ENCODE assay signal across 8 mouse cellular contexts in genomic region chr16:91485841-91486240, GRCm38 (mm10). TPM values are rescaled to one million over a fixed set of nuclear protein-coding genes. Genes with fewer than 3 reads are reported as not detected.
DNase-seq lines count a peak whose midpoint lies in the region; ATAC-seq and TF ChIP-seq lines count a peak whose summit lies in the region.

No protein-coding gene starts in this region.

- no peaks in the 10 kb centered on the region for H3K9me3 ChIP-seq in heart, embryonic 11.5 days (replicated peaks; ENCODE audit: control insufficient read depth, low read length)
- H3K9me3 ChIP-seq in ES-Bruce4 (replicated peaks; ENCODE audit: control insufficient read depth, insufficient read depth, low read length, poor library complexity, severe bottlenecking) = no peaks in the 10 kb centered on the region
- H3K9me3 ChIP-seq in hindbrain, embryonic 10.5 days = no peaks in the 10 kb centered on the region
- no peaks in the 10 kb centered on the region for H3K9me3 ChIP-seq in midbrain, embryonic 13.5 days

- H3K27me3 ChIP-seq in heart, embryonic 11.5 days (ENCODE audit: control insufficient read depth, insufficient read depth, low read length) = no peaks in the 10 kb centered on the region
- H3K27me3 ChIP-seq in ES-Bruce4 (ENCODE audit: control insufficient read depth, insufficient read depth, low read length, poor library complexity, severe bottlenecking) = no peaks in the 10 kb centered on the region
- H3K27me3 ChIP-seq in hindbrain, embryonic 10.5 days (ENCODE audit: insufficient read depth, poor library complexity, severe bottlenecking) = no peaks in the 10 kb centered on the region
- no peaks in the 10 kb centered on the region for H3K27me3 ChIP-seq in midbrain, embryonic 13.5 days

- TF ChIP-seq EP300 in ES-Bruce4 (IDR thresholded peaks at IDR 0.05; ENCODE audit: insufficient read depth, low read depth, low read length) = no peak

- no peak for TF ChIP-seq POLR2A in ES-Bruce4 (IDR thresholded peaks at IDR 0.05; ENCODE audit: insufficient read depth, low read length)

- no peak for DNase-seq in heart, postnatal 25 days (ENCODE audit: low spot score)
- no peak for DNase-seq in hindbrain, embryonic 10.5 days (ENCODE audit: low spot score)
- DNase-seq in ovary, postnatal 36 days (ENCODE audit: low spot score) = no peak
- DNase-seq in right cerebral cortex, postnatal 10 days (ENCODE audit: low spot score in 2 of 2) = no peak
- no peak for DNase-seq in kidney, adult 9 months

- WGBS in heart, embryonic 11.5 days (ENCODE audit: insufficient replicate concordance) = 33% methylated on average over 5 of the region's 5 CpGs
- WGBS in hindbrain, embryonic 10.5 days = 38% methylated on average over 5 of the region's 5 CpGs
- WGBS in midbrain, embryonic 13.5 days = 28% methylated on average over 5 of the region's 5 CpGs

- no peak for TF ChIP-seq CTCF in ES-Bruce4 (IDR thresholded peaks at IDR 0.05; ENCODE audit: low read depth, low read length)

- ATAC-seq in heart, embryonic 11.5 days (replicated peaks; ENCODE audit: insufficient number of reproducible peaks, low FRiP score, low TSS enrichment) = no peak
- no peak for ATAC-seq in midbrain, embryonic 13.5 days

- H3K4me1 ChIP-seq in heart, embryonic 11.5 days (ENCODE audit: control insufficient read depth, insufficient read depth, low read length) = peaks cover 6% of the 10 kb centered on the region
- no peaks in the 10 kb centered on the region for H3K4me1 ChIP-seq in ES-Bruce4 (ENCODE audit: control insufficient read depth, insufficient read depth, low read length)
- peaks cover 22% of the 10 kb centered on the region for H3K4me1 ChIP-seq in hindbrain, embryonic 10.5 days (replicated peaks)
- H3K4me1 ChIP-seq in midbrain, embryonic 13.5 days (replicated peaks) = peaks cover 33% of the 10 kb centered on the region

- H3K36me3 ChIP-seq in heart, embryonic 11.5 days (ENCODE audit: control insufficient read depth, insufficient read depth, low read length) = peaks cover 17% of the 10 kb centered on the region
- peaks cover 10% of the 10 kb centered on the region; the same call in 1 of the 2 replicates for H3K36me3 ChIP-seq in ES-Bruce4 (ENCODE audit: control insufficient read depth, insufficient read depth, low read length, poor library complexity, severe bottlenecking)
- peaks cover 36% of the 10 kb centered on the region for H3K36me3 ChIP-seq in hindbrain, embryonic 10.5 days
- H3K36me3 ChIP-seq in midbrain, embryonic 13.5 days = peaks cover 22% of the 10 kb centered on the region

- H3K4me3 ChIP-seq in heart, embryonic 11.5 days (ENCODE audit: low read depth, low read length) = peak overlapping the region; percentile 78
- H3K4me3 ChIP-seq in ES-Bruce4 (ENCODE audit: low read depth, low read length) = peak overlapping the region; percentile 87
- H3K4me3 ChIP-seq in hindbrain, embryonic 10.5 days = peak overlapping the region; percentile 90
- H3K4me3 ChIP-seq in midbrain, embryonic 13.5 days (replicated peaks) = peak overlapping the region; percentile 97

- peak overlapping the region; percentile 94 for H3K27ac ChIP-seq in heart, embryonic 11.5 days (ENCODE audit: low read depth, low read length)
- 0 out of 2 replicates have a peak overlapping the region, but pooled peaks have one; percentile 23 for H3K27ac ChIP-seq in ES-Bruce4 (ENCODE audit: insufficient read depth, low read length)
- peak overlapping the region; percentile 93 for H3K27ac ChIP-seq in hindbrain, embryonic 10.5 days
- peak overlapping the region; percentile 98 for H3K27ac ChIP-seq in midbrain, embryonic 13.5 days

- H3K4me2 ChIP-seq in heart, embryonic 11.5 days = peak overlapping the region; percentile 75
- peak overlapping the region; percentile 72 for H3K4me2 ChIP-seq in midbrain, embryonic 13.5 days (replicated peaks)

- peak overlapping the region; percentile 88 for H3K9ac ChIP-seq in heart, embryonic 11.5 days (ENCODE audit: low read depth, low read length)
- peak overlapping the region; percentile 88 for H3K9ac ChIP-seq in ES-Bruce4 (ENCODE audit: low read depth, poor library complexity, severe bottlenecking)
- H3K9ac ChIP-seq in midbrain, embryonic 13.5 days (replicated peaks) = peak overlapping the region; percentile 97

- intact Hi-C loops in heart, postnatal 25 days (cut with DNase I) = loop anchor here (2.0 kb wide), 2 partner anchors 21 to 79 kb away; partner anchors contain the start of gene Il10rb

RNA-seq across cellular contexts. Expression of gene Ifnar1, which starts 0.8 kb away (rescaled TPM):
- polyA plus RNA-seq in heart, embryonic 11.5 days (2014; fragmentation: Nextera tagmentation; extraction: Ambion mirVana) = 37.1 and 38.6 TPM in 2 replicates
- total RNA-seq in heart, postnatal 25 days (2021) = 10 to 100 TPM; 30.5 to 39.7 TPM
- polyA plus RNA-seq in ES-Bruce4 (2011; ENCODE audit: insufficient read depth, insufficient read length, low read depth, missing spikeins) = 31.3 and 35.3 TPM in 2 replicates
- polyA plus RNA-seq in hindbrain, embryonic 10.5 days (2016; fragmentation: Nextera tagmentation; extraction: Ambion mirVana) = 49.8 and 50.5 TPM in 2 replicates
- polyA plus RNA-seq in midbrain, embryonic 13.5 days (2015; fragmentation: Nextera tagmentation; extraction: Ambion mirVana) = 54.7 and 55.2 TPM in 2 replicates

Comparison
In these comparisons a context has a peak if more than half of its experiments do, and no peak if none do; other contexts are left out.
1. H3K27ac ChIP-seq: peak in every context shown above with its lines; median percentile 98 in midbrain, embryonic 13.5 days; 94 in heart, embryonic 11.5 days; 93 in hindbrain, embryonic 10.5 days; 23 in ES-Bruce4.